Mouse (Mus musculus) embryo, embryonic 10.5 days (tissue): ENCODE results near the gene Clstn1.

Experiments
- DNase-seq: peaks from one replicate; pipeline ENCODE4 v3.0.0-alpha.2; 2015; ENCODE audit warnings: low spot score

Gene Clstn1

DNA sequence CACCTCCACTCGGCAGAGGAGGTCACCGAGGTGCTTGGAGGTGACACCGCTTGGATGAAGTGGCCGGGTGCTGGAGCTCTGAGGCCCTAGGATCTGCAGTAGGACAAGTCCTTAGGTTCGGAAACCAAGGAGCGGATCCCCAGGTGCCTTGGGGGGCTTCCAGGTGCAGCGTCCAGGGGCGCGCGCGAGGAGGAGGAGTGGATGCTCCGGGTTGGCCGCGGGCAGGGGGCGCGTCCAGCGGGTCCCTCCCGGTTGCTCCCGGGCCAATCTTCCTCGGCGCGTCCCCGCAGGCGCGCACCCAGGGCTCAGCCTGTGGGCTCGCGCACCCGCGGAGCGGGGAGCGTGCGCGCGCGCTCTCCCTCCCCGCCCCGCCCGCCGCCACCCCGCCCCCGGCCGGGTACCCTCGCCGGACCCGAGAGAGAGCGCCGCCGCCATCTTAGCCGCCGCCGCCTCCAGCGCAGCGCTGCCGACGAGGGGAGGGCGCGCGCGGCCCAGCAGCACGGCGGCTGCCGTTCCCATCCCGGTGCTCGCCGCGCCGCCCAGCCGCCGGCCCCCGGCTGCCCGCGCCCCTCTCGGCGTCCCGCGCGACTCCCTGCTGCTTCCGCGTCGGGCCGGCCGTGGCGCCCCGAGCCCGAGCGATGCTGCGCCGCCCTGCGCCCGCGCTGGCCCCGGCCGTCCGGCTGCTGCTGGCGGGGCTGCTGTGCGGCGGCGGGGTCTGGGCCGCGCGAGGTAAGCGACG, at the start of gene Clstn1:
Clstn1 (plus strand) TSS at position 425 of the 739 bp plus-strand sequence.
- DNase-seq, result peak; percentile 85

GRCm38 (mm10) chr4:149539441-149539840, 46.8 kb upstream of the Clstn1 start:
- DNase-seq, result no peak

DNA sequence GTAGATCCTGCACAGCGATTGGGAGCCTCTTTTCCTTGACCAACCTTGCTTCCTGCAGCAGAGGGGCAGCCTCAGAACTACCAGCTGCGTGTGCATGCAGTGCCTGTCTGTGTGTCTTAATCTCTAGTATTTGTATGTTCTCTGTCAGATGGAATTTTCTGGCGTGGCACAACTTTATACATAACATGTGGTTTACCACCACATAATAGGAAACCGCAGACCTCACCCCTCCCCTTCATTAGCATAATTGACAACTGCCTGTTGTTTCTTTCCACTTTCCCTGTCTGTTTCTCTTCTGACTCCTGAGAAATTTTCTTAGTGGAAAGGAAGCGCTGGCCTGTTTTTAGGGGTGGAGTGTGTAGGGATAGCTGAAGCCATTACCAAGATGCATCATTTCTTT, 44.3 kb upstream of the Clstn1 start:
- no peak for DNase-seq

DNA sequence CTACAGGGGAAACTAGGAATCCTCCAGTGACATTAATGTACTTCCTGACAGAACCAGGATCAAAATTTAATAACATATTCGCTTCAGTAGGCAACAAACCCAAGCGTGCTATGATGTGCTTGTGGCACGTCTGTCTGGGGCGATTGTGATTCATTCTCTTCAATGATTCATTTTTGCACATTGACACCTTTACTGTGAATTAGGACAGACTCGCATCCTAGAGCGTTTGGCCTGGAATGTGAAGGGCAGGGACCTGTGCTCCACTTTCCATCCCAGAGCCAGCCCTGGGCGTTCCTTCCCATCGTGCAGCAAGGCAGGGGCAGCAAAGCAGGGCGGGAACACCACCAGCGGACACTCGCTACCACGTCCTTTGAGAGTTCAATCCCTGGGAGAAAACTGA, 43.8 kb upstream of the Clstn1 start:
- no peak for DNase-seq

DNA sequence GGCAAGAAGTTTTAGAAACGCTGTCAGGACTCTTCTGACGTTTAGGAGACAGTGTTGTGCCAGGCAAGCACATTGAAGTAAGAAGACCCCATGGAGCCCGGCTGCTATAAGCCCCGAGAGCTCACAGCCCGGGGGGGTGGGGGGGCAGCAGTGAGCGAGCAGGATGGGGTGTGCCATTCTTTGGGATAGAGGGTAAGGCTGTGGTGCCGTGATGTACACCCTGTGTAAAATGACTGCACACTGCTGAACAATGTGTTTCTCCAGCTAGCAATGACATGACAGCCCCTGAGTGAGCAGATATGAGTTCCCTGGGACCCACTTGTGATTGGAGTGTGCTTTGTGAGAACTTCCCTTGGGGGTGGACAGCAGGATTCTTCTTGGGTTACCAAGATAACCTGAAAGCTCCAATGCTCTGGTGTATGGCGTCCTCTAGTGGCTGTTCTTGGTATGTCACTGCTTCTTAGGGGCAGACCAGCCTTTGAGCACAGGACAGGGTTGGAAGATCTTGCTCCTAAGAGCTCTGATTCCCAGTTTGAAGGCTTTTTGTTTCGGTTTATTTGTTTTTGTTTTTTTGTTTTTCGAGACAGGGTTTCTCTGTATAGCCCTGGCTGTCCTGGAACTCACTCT, 43.2 kb upstream of the Clstn1 start:
- DNase-seq, result peak; percentile 95

- no peak for DNase-seq
Observed at GRCm38 (mm10) chr4:149544892-149545291, 41.4 kb upstream of the Clstn1 start.

- DNase-seq, result no peak
Observed at GRCm38 (mm10) chr4:149546797-149547444, 39.3 kb upstream of the Clstn1 start.

- no peak for DNase-seq
Observed at GRCm38 (mm10) chr4:149547523-149547922, 38.7 kb upstream of the Clstn1 start.

DNA sequence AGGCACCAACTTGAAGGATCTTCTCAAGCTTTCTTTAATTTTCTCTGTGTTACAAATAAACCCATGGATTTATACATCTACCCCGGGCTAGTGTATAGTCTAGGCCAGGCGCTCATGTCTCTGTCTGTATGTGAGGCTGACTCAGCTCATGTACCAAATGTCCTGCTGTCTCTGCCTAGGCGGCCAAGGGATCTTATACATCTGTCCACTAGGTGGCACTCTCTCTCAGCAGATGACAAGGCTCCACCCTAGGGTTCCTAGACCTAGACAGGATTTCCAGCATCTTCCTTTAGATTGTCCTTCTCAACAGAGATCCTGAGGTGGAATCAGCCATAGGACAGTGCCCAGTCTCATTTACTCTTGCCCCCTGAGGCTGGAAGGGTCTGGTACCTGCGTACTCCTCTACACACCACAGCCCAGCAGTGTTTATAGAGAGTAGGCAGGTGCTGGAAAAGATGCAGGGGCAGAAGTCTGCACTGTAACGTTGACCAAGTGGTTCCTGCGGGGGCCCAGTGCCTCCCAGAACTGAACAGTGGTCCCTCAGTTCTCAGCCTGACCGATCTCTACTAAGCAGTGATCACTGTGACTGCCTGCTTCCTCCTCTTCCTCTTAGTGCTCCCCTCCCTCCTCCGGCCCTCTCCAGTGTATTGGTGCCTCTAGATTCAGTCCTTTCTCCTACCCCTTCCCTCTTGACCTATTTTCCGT, 36.9 kb upstream of the Clstn1 start:
- peak; percentile 91 for DNase-seq

GRCm38 (mm10) chr4:149550866-149551265, 35.4 kb upstream of the Clstn1 start:
- no peak for DNase-seq

DNA sequence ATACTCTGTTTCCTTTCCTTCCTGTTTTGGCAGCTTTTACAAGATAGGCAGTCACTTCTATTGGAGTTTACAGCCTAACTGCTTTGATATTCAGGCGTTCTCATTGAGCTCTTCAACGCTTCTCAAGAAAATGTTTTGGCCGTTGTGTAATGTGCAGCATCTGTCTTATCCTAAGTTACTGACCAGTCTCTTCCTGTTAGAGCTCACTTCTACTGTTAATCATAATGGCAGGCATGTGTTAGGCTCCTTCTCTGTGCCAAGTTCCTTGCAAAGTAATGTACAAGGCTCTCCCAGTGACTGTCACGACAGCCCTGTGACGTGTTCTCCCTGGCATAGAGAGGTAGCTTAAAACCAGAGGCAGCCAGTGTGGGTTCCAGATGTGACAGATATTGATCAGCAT, 34.6 kb upstream of the Clstn1 start:
- no peak for DNase-seq

DNA sequence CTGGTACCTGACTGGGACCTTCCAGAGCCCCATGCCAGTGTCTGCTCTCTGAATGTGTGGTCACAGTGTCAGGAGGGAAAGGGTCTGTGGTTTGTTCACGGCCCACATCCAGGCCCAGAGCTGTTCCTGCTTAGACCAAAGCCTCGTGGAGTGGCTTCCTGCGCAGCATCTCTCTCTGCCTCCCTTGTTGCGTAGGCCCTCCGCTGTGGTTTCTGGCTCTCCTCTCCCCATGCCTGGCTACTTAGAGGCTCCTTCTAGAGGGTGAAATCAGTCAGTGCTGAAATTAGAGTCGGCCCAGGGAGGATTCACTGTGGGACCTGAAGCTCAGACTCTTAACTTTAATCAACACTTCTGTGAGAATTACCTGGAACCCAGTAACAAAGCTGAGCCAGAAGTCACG, 32.4 kb upstream of the Clstn1 start:
- no peak for DNase-seq

GRCm38 (mm10) chr4:149556111-149556510, 30.2 kb upstream of the Clstn1 start:
- DNase-seq, result no peak

GRCm38 (mm10) chr4:149557905-149558304, 28.4 kb upstream of the Clstn1 start:
- no peak for DNase-seq

DNA sequence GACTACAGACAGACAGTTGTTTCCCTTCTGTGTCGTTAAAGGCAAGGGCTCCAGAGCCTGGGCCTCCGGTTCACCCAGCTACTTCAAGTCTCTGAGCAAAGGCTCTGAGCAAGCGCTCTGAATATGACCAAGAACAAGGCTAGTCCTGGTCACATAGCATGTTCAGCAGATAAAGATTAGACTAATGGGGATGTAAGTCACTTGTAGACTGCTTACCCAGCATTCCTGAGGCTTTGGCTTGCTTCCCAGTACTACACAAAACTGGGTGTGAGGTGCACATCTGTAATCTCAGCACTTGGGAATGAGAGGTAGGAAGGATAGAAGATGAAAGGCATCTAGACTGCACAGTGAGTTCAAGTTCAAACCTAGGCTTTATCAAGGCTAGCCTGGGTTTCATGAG, 27.9 kb upstream of the Clstn1 start:
- no peak for DNase-seq

- no peak for DNase-seq
Observed at GRCm38 (mm10) chr4:149561392-149561791, 24.9 kb upstream of the Clstn1 start.

DNA sequence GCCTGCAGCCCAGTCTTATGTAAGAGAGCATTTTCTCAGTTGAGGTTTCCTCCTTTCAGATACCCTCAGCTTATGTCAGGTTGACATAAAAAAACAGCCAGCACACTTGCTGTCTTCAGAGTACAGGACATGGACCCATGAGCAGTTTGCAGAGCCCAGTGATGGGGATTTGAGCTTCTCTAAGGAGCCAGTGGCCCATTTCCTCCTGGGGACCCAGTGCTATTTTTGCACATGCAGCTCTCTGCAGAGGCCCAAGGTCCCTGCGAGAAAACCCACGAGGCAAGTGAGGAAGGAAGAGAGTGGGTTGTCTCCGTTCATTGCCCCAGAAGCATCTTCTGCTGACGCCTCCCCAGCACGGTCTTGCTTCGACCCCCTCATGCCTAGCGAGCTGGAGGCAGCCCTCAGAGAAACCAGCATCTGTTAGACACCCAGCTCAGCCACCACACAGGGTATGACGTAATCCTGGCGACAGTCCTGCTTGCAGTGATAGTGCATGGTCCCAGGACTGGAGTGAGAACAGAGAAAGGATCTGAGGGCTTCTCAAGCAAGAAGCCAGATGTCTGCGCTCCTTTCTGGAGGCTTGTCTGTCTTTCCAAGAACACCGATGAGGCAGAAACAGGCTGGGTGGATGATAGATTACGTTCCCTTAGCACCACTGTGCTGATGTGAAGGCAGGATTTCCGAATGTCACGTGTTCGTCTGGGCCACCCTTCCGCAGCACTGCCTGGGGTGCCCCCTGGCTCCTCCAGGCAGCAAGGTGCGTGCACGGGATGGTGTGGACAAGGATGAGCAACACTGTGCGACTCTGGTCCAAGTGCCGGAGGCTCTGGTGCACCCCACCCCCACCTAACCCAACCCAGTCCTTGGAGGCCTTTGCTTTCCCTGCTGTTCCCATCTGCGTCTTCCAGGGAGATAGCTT, 24.0 kb upstream of the Clstn1 start:
- DNase-seq, result no peak

GRCm38 (mm10) chr4:149562905-149563347, 23.3 kb upstream of the Clstn1 start:
- peak; percentile 59 for DNase-seq

DNA sequence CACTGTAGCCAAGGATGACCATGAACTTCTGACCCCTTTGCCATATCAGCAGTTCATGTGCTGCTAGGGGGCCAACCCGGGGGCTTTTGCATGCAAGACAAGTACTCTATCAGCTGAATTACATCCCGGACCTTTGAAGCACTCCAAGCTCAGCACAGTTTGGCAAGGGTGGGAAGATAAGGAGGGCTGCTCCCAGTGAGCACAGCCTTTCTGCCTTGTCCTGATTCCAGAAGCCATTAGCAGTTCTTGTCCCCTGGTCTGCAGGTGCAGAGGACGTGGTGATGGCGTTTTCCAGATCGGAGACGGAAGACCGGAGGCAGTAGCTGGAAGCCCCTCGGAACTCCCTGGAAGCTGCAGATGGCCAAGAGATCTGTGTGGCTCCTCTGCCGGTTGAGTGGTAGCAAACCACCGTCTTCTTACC, 22.3 kb upstream of the Clstn1 start:
- DNase-seq, result no peak

GRCm38 (mm10) chr4:149564452-149565407, 21.5 kb upstream of the Clstn1 start:
- DNase-seq, result peak; percentile 34
